Mouse (Mus musculus): Measurements from ENCODE around the gene Ticrr. TPM values are rescaled to one million over a fixed set of nuclear protein-coding genes. Genes with fewer than 3 reads are reported as not detected.

The Ticrr gene
- polyA plus RNA-seq, 1 experiment from 2014 or later = 9.1 TPM

- Histone ChIP-seq H3K27ac (no peak overlapping the region), H3K36me3 (peaks cover 58% of the 10 kb centered on the region), H3K4me2 (replicated peaks) (no peak overlapping the region), H3K4me1 (peaks cover 7% of the 10 kb centered on the region; the same call in 1 of the 2 replicates), H3K9ac (no peak overlapping the region), H3K27me3 (replicated peaks) (no peaks in the 10 kb centered on the region), H3K9me3 (no peaks in the 10 kb centered on the region), H3K4me3 (no peak overlapping the region)
- 91% methylated on average over 5 of the region's 5 CpGs for WGBS
- no peak for ATAC-seq (ENCODE audit: low FRiP score, low read depth)
These were observed 45.2 kb downstream of the Ticrr start for GRCm38 (mm10) chr7:79705210-79705609.

GRCm38 (mm10) chr7:79710130-79710607 is 50.2 kb downstream of the Ticrr start:
- no peak overlapping the region for H3K27ac ChIP-seq
- under 1% methylated on average over 55 of the region's 55 CpGs for WGBS
- peaks cover 22% of the 10 kb centered on the region for H3K4me1 ChIP-seq
- H3K4me3 ChIP-seq = peak overlapping the region; percentile 39
- peak overlapping the region; percentile 75 for H3K4me2 ChIP-seq (replicated peaks)
- peak; percentile 79 for ATAC-seq (ENCODE audit: low FRiP score, low read depth)
- H3K9me3 ChIP-seq = no peaks in the 10 kb centered on the region
- H3K27me3 ChIP-seq (replicated peaks) = peaks cover 10% of the 10 kb centered on the region
- peaks cover 23% of the 10 kb centered on the region for H3K36me3 ChIP-seq
- peak overlapping the region; percentile 33; the same call in 1 of the 2 replicates for H3K9ac ChIP-seq

GRCm38 (mm10) chr7:79710831-79711230 is 50.8 kb downstream of the Ticrr start:
- 28% methylated on average over 17 of the region's 17 CpGs for WGBS
- Histone ChIP-seq H3K9ac (peak overlapping the region; percentile 33; the same call in 1 of the 2 replicates), H3K36me3 (peaks cover 23% of the 10 kb centered on the region), H3K27me3 (replicated peaks) (peaks cover 10% of the 10 kb centered on the region), H3K4me3 (peak overlapping the region; percentile 39; the same call in 1 of the 2 replicates), H3K9me3 (no peaks in the 10 kb centered on the region), H3K4me1 (peaks cover 25% of the 10 kb centered on the region), H3K27ac (no peak overlapping the region; the same call in 1 of the 2 replicates), H3K4me2 (replicated peaks) (peak overlapping the region; percentile 75)
- ATAC-seq (ENCODE audit: low FRiP score, low read depth) = no peak

- peaks cover 17% of the 10 kb centered on the region for H3K4me1 ChIP-seq
- 1% methylated on average over 44 of the region's 55 CpGs for WGBS
- no peaks in the 10 kb centered on the region for H3K9me3 ChIP-seq
- H3K9ac ChIP-seq = peak within 1 kb of the TSS; percentile 53
- H3K27me3 ChIP-seq (replicated peaks) = peaks cover 14% of the 10 kb centered on the region
- H3K4me2 ChIP-seq (replicated peaks) = peak within 1 kb of the TSS; percentile 77
- ATAC-seq (ENCODE audit: low FRiP score, low read depth) = peak; percentile 86
- peak within 1 kb of the TSS; percentile 59 for H3K4me3 ChIP-seq
- H3K27ac ChIP-seq = no peak within 1 kb of the TSS
- no peaks in the 10 kb centered on the region for H3K36me3 ChIP-seq
These were observed 55.4 kb downstream of the Ticrr start, which contains the start of gene Kif7 for GRCm38 (mm10) chr7:79715187-79715981. Gene Kif7, minus strand, starts transcription at chr7:79715720.

GRCm38 (mm10) chr7:79721386-79721977 is 61.5 kb downstream of the Ticrr start:
- Histone ChIP-seq H3K36me3 (no peaks in the 10 kb centered on the region), H3K9me3 (no peaks in the 10 kb centered on the region), H3K4me3 (peak overlapping the region; percentile 57), H3K9ac (peak overlapping the region; percentile 69), H3K4me1 (peaks cover 5% of the 10 kb centered on the region), H3K27me3 (replicated peaks) (peaks cover 32% of the 10 kb centered on the region), H3K4me2 (replicated peaks) (peak overlapping the region; percentile 85), H3K27ac (no peak overlapping the region)
- WGBS = under 1% methylated on average over 48 of the region's 48 CpGs
- ATAC-seq (ENCODE audit: low FRiP score, low read depth) = peak; percentile 73

DNA sequence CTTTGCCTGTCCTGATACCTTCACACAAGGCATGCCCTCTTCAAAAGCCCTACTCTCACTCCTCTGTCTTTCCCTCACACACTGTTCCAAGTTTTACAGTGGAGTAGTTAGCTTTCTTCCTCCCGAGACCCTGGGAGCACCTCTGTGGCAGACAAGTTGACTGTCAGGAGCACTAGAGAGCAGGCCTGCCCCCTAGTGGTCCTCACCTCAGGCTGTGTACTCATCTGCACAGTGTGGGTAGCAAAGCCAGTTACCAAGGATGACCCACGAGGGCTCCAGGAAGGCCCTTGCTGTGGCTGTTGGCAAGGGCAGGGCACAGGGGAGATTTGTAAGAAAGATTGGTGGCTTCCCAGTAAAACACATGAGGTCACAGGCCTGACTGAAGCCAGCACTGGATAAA is 67.1 kb downstream of the Ticrr start:
- Histone ChIP-seq H3K9ac (no peak overlapping the region), H3K4me1 (peaks cover under 1% of the 10 kb centered on the region; the same call in 1 of the 2 replicates)
- 15% methylated on average over 2 of the region's 2 CpGs for WGBS

DNA sequence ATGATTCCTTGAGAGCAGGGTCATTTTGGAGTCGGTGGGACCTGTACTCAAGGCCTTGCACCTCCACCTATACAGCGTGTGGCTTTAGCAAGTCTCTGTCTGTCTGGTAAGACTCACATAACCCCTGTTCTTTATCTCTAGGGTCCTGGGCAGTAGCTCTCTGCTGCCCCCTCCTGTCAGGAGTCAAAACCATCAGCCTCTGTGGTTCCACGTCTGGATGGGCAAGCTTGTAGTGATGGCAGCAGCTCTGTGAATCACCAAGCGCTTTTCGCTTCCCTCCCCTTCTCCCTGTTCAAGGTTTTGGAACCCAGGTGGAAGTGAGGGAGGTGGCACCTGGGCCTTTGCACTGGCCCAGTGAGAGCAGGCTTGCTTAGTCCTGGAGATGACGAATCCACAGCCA is 68.2 kb downstream of the Ticrr start:
- no peak overlapping the region for H3K4me2 ChIP-seq (replicated peaks)
- WGBS = 26% methylated on average over 6 of the region's 6 CpGs
- ATAC-seq (ENCODE audit: low FRiP score, low read depth) = peak; percentile 54; the same call in 1 of the 2 replicates

More for the DNA sequence above, 67.1 kb downstream of the Ticrr start:
- Histone ChIP-seq H3K36me3 (no peaks in the 10 kb centered on the region), H3K4me2 (replicated peaks) (no peak overlapping the region), H3K27ac (no peak overlapping the region), H3K27me3 (replicated peaks) (peaks cover 18% of the 10 kb centered on the region), H3K9me3 (no peaks in the 10 kb centered on the region), H3K4me3 (no peak overlapping the region)
- ATAC-seq (ENCODE audit: low FRiP score, low read depth) = 0 out of 2 replicates have a peak, but pooled peaks have one; percentile 21

GRCm38 (mm10) chr7:79729169-79729568 is 69.2 kb downstream of the Ticrr start:
- Histone ChIP-seq H3K9ac (no peak overlapping the region), H3K9me3 (no peaks in the 10 kb centered on the region), H3K27ac (no peak overlapping the region), H3K36me3 (no peaks in the 10 kb centered on the region), H3K4me2 (replicated peaks) (no peak overlapping the region), H3K4me3 (no peak overlapping the region), H3K27me3 (replicated peaks) (no peaks in the 10 kb centered on the region; the same call in 1 of the 2 replicates), H3K4me1 (no peaks in the 10 kb centered on the region)
- 9% methylated on average over 8 of the region's 8 CpGs for WGBS
- peak; percentile 62 for ATAC-seq (ENCODE audit: low FRiP score, low read depth)

More for the DNA sequence above, 68.2 kb downstream of the Ticrr start:
- peaks cover 7% of the 10 kb centered on the region for H3K27me3 ChIP-seq (replicated peaks)
- no peaks in the 10 kb centered on the region for H3K9me3 ChIP-seq
- no peak overlapping the region for H3K9ac ChIP-seq
- H3K4me3 ChIP-seq = no peak overlapping the region
- no peaks in the 10 kb centered on the region for H3K36me3 ChIP-seq
- no peak overlapping the region for H3K27ac ChIP-seq
- H3K4me1 ChIP-seq = no peaks in the 10 kb centered on the region

DNA sequence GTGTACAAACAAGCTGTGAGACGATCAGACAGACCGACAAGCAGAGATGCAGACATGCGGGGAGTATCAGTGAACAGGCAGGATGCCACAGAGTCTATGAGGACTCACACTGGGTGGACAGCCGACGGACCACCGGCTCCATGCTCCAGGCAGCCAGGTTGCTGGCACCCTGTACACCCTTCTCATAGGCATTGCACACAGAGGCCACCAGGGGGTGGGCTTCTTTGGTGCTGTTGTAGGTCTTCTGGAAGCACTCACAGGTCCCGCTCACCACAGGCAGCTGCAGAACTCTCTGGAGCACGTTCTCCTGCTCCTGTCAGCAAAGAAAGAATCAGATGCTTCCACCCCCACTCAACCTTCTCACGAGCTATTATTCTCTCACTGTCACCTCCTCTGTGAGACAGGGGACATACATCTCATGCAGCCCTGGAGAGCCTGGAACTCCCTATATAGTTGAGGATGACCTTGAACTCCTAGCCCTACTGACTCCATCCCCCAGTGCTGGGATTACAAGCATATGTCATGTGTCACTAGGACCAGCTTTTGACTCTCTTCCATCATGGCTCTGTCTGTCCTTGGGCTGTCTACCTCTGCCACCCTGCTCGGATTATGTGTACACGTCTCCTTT is 69.9 kb downstream of the Ticrr start:
- ATAC-seq (ENCODE audit: low FRiP score, low read depth) = 0 out of 2 replicates have a peak, but pooled peaks have one; percentile 26
- Histone ChIP-seq H3K4me3 (no peak overlapping the region), H3K27ac (no peak overlapping the region)

GRCm38 (mm10) chr7:79731438-79731837 is 71.4 kb downstream of the Ticrr start:
- ATAC-seq (ENCODE audit: low FRiP score, low read depth) = no peak
- Histone ChIP-seq H3K4me2 (replicated peaks) (no peak overlapping the region), H3K27me3 (replicated peaks) (no peaks in the 10 kb centered on the region)

More for the DNA sequence above, 69.9 kb downstream of the Ticrr start:
- no peaks in the 10 kb centered on the region; the same call in 1 of the 2 replicates for H3K27me3 ChIP-seq (replicated peaks)
- 68% methylated on average over 11 of the region's 11 CpGs for WGBS
- H3K9me3 ChIP-seq = no peaks in the 10 kb centered on the region
- H3K36me3 ChIP-seq = 0 out of 2 replicates have a peak, but pooled peaks cover 4% of the 10 kb centered on the region
- H3K4me2 ChIP-seq (replicated peaks) = no peak overlapping the region
- H3K9ac ChIP-seq = no peak overlapping the region
- no peaks in the 10 kb centered on the region for H3K4me1 ChIP-seq

DNA sequence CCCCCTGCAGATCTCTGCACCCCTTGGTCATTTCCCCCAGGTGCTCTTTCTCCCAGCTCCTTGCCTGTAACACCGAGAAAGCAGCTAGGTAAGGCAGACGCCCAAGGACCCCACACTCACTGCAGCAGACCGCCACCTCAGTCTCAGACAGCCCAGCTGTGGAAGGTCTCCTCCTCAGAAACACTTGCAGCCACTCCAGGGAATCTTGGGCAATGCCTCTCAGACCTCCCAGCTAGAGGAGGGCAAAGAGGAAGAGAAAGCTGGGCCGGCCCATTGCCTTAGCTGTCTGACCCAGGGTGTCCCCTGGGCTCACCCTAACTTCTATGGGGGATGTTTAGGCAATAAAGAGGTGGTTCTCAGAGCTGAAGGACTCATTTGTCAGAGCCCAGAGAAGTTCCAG is 72.6 kb downstream of the Ticrr start, which contains the start of gene Plin1:
Gene Plin1, minus strand, starts transcription at position 282 of the 400 bp plus-strand sequence.
- ATAC-seq (ENCODE audit: low FRiP score, low read depth) = no peak
- Histone ChIP-seq H3K27ac (no peak within 1 kb of the TSS), H3K9ac (no peak within 1 kb of the TSS), H3K9me3 (no peaks in the 10 kb centered on the region), H3K4me1 (no peaks in the 10 kb centered on the region), H3K4me3 (no peak within 1 kb of the TSS), H3K27me3 (replicated peaks) (no peaks in the 10 kb centered on the region), H3K4me2 (replicated peaks) (no peak within 1 kb of the TSS), H3K36me3 (peaks cover 11% of the 10 kb centered on the region; the same call in 1 of the 2 replicates)
- 60% methylated on average over 4 of the region's 4 CpGs for WGBS

More at GRCm38 (mm10) chr7:79731438-79731837, 71.4 kb downstream of the Ticrr start:
- H3K36me3 ChIP-seq = 0 out of 2 replicates have a peak, but pooled peaks cover 4% of the 10 kb centered on the region
- 81% methylated on average over 13 of the region's 13 CpGs for WGBS
- no peak overlapping the region for H3K4me3 ChIP-seq
- H3K9me3 ChIP-seq = no peaks in the 10 kb centered on the region
- no peaks in the 10 kb centered on the region for H3K4me1 ChIP-seq
- H3K27ac ChIP-seq = no peak overlapping the region
- no peak overlapping the region for H3K9ac ChIP-seq

All from neural tube, embryonic 12.5 days (tissue).